In the genomic region with DNA sequence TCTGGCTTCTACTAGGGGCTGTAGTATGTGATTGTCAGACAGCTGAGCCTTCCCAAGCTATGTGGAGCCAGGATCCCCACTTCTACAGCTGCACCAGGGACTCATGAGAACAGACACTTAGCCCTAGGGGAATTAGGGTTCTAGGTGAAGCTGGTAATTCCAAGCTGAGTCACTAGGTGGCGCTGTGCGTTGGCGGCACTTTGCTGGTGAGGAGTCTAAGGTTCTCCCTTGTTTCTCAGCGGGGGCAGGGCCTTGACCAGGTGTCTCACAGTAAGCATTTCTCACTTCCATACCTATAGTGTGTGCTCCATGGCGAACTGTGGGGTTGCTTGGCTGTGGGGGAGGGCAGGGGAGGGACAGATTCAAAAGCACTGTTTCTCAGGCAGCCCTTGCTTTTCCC, we compare ENCODE assay signal across 9 mouse cellular contexts. TPM values are rescaled to one million over a fixed set of nuclear protein-coding genes. Genes with fewer than 3 reads are reported as not detected.
A peak's percentile ranks its signal among the peaks of the same experiment; 100 is the strongest.
DNase-seq lines count a peak whose midpoint lies in the region; ATAC-seq and TF ChIP-seq lines count a peak whose summit lies in the region.
"Had no signal": no experiment of that assay in that cellular context is flagged by ENCODE, and none has a peak within 500 bp of the region (broad histone marks: within the 10 kb centered on the region; RNA-seq: fewer than 3 reads in every experiment).

No protein-coding gene starts in this region.

- no peak overlapping the region for H3K4me2 ChIP-seq in lung, postnatal 0 days (replicated peaks; ENCODE audit: low read depth, low read length)
- no peak overlapping the region for H3K4me2 ChIP-seq in stomach, postnatal 0 days (replicated peaks; ENCODE audit: low read depth)
- H3K4me2 ChIP-seq: heart, embryonic 15.5 days had no signal

- ATAC-seq in CD4-positive, CD25-positive, alpha-beta regulatory T cell, adult 4 months: no peak
- ATAC-seq in lung, postnatal 0 days: no peak
- no peak for ATAC-seq in stomach, postnatal 0 days (ENCODE audit: low FRiP score, low TSS enrichment)

- H3K9me3 ChIP-seq in lung, postnatal 0 days (ENCODE audit: low read length): no peaks in the 10 kb centered on the region
- no peaks in the 10 kb centered on the region for H3K9me3 ChIP-seq in stomach, postnatal 0 days (ENCODE audit: control insufficient read depth, low read length)
- H3K9me3 ChIP-seq: heart, embryonic 15.5 days had no signal

- no peak overlapping the region for H3K9ac ChIP-seq in lung, postnatal 0 days (replicated peaks; ENCODE audit: low read depth)
- H3K9ac ChIP-seq in stomach, postnatal 0 days (ENCODE audit: low read length): no peak overlapping the region
- H3K9ac ChIP-seq: heart, embryonic 15.5 days had no signal

- no peaks in the 10 kb centered on the region for H3K4me1 ChIP-seq in lung, postnatal 0 days (ENCODE audit: insufficient read depth, low read depth, low read length)
- no peaks in the 10 kb centered on the region for H3K4me1 ChIP-seq in stomach, postnatal 0 days (replicated peaks; ENCODE audit: control insufficient read depth, insufficient read depth)

- no peak overlapping the region for H3K4me3 ChIP-seq in lung, postnatal 0 days (ENCODE audit: low read depth, low read length)
- H3K4me3 ChIP-seq in stomach, postnatal 0 days (ENCODE audit: low read depth, low read length): no peak overlapping the region
- H3K4me3 ChIP-seq: heart, embryonic 15.5 days had no signal

- H3K36me3 ChIP-seq in lung, postnatal 0 days (ENCODE audit: insufficient read depth, low read length): peaks cover 48% of the 10 kb centered on the region
- H3K36me3 ChIP-seq in stomach, postnatal 0 days (ENCODE audit: control insufficient read depth, insufficient read depth, low read length): peaks cover 37% of the 10 kb centered on the region

- no peak for TF ChIP-seq EP300 in lung, postnatal 0 days (IDR thresholded peaks at IDR 0.05)
- TF ChIP-seq EP300 in stomach, postnatal 0 days (optimal IDR thresholded peaks at IDR 0.05): no peak

- DNase-seq in CD4-positive, CD25-positive, alpha-beta regulatory T cell, adult 2 months (ENCODE audit: low read depth, low spot score): peak; percentile 86
- peak; percentile 68 for DNase-seq in layer of hippocampus, adult 11-12 months (ENCODE audit: low spot score)
- DNase-seq in layer of hippocampus, adult 9-10 months (ENCODE audit: low spot score): no peak
- peak; percentile 60 for DNase-seq in T-cell, adult 2 months (ENCODE audit: low spot score)
- peak; percentile 65 for DNase-seq in embryo, embryonic 11 days
- DNase-seq in lung, postnatal 0 days (ENCODE audit: low spot score): peak; percentile 38
- peak; percentile 61 for DNase-seq in stomach, postnatal 0 days (ENCODE audit: low spot score)

- H3K27ac ChIP-seq in lung, postnatal 0 days (ENCODE audit: low read length): no peak overlapping the region
- no peak overlapping the region for H3K27ac ChIP-seq in stomach, postnatal 0 days (replicated peaks)
- H3K27ac ChIP-seq: heart, embryonic 15.5 days had no signal

- 18% methylated on average over 5 of the region's 5 CpGs for WGBS in lung, postnatal 0 days
- 21% methylated on average over 5 of the region's 5 CpGs for WGBS in stomach, postnatal 0 days

- TF ChIP-seq CTCF in lung, postnatal 0 days (IDR thresholded peaks at IDR 0.05): peak; percentile 83
- TF ChIP-seq CTCF in stomach, postnatal 0 days (IDR thresholded peaks at IDR 0.05; ENCODE audit: low read depth): peak; percentile 84

- no peaks in the 10 kb centered on the region for H3K27me3 ChIP-seq in lung, postnatal 0 days (replicated peaks; ENCODE audit: insufficient read depth, low read length)
- H3K27me3 ChIP-seq in stomach, postnatal 0 days (ENCODE audit: control insufficient read depth, insufficient read depth, low read length): no peaks in the 10 kb centered on the region
- H3K27me3 ChIP-seq: heart, embryonic 15.5 days had no signal

RNA-seq across cellular contexts. Expression of a gene that starts 6.7 kb away (rescaled TPM):
- polyA plus RNA-seq in CD4-positive, CD25-positive, alpha-beta regulatory T cell, adult 4 months (2017; shearing (Covaris generic)): 10 to 100 TPM; 14.4 to 18.6 TPM
- polyA plus RNA-seq in lung, postnatal 0 days (2015; fragmentation: Nextera tagmentation; extraction: Ambion mirVana): 24.9 and 25.4 TPM in 2 replicates
- 22.5 and 23.0 TPM in 2 replicates for polyA plus RNA-seq in stomach, postnatal 0 days (2015; fragmentation: Nextera tagmentation; extraction: Ambion mirVana)

RNA-seq across cellular contexts. Expression of a gene that starts 6.8 kb away (rescaled TPM):
- polyA plus RNA-seq in CD4-positive, CD25-positive, alpha-beta regulatory T cell, adult 4 months (2017; shearing (Covaris generic)): 1 to 10 TPM; 2.2 to 6.3 TPM
- polyA plus RNA-seq in lung, postnatal 0 days (2015; fragmentation: Nextera tagmentation; extraction: Ambion mirVana): 9.9 and 10.0 TPM in 2 replicates
- polyA plus RNA-seq in stomach, postnatal 0 days (2015; fragmentation: Nextera tagmentation; extraction: Ambion mirVana): 12.1 TPM in 2 replicates

RNA-seq across cellular contexts. Expression of a gene that starts 14.8 kb away (rescaled TPM):
- not detected for polyA plus RNA-seq in CD4-positive, CD25-positive, alpha-beta regulatory T cell, adult 4 months (2017; shearing (Covaris generic))
- polyA plus RNA-seq in lung, postnatal 0 days (2015; fragmentation: Nextera tagmentation; extraction: Ambion mirVana): 1.3 and 2.0 TPM in 2 replicates
- 0.10 TPM in 1 of 2 replicates, not detected in the other for polyA plus RNA-seq in stomach, postnatal 0 days (2015; fragmentation: Nextera tagmentation; extraction: Ambion mirVana)
- polyA plus RNA-seq: heart, embryonic 15.5 days had no signal

RNA-seq across cellular contexts. Expression of a gene that starts 29.4 kb away (rescaled TPM):
- polyA plus RNA-seq in CD4-positive, CD25-positive, alpha-beta regulatory T cell, adult 4 months (2017; shearing (Covaris generic)): 10 to 100 TPM in 1 of 2 experiments, 1 to 10 TPM in 1; 7.2 to 15.4 TPM
- polyA plus RNA-seq in lung, postnatal 0 days (2015; fragmentation: Nextera tagmentation; extraction: Ambion mirVana): not detected in 2 replicates
- 0.08 and 0.44 TPM in 2 replicates for polyA plus RNA-seq in stomach, postnatal 0 days (2015; fragmentation: Nextera tagmentation; extraction: Ambion mirVana)

RNA-seq across cellular contexts. Expression of a gene that starts 30.4 kb away (rescaled TPM):
- 1 to 10 TPM in 1 of 2 experiments, under 1 TPM in 1; 0.40 to 1.1 TPM for polyA plus RNA-seq in CD4-positive, CD25-positive, alpha-beta regulatory T cell, adult 4 months (2017; shearing (Covaris generic))
- polyA plus RNA-seq in lung, postnatal 0 days (2015; fragmentation: Nextera tagmentation; extraction: Ambion mirVana): 1.7 and 2.0 TPM in 2 replicates
- 0.25 and 0.36 TPM in 2 replicates for polyA plus RNA-seq in stomach, postnatal 0 days (2015; fragmentation: Nextera tagmentation; extraction: Ambion mirVana)
